Mouse (Mus musculus): ENCODE data around the gene Kirrel3.

DNA sequence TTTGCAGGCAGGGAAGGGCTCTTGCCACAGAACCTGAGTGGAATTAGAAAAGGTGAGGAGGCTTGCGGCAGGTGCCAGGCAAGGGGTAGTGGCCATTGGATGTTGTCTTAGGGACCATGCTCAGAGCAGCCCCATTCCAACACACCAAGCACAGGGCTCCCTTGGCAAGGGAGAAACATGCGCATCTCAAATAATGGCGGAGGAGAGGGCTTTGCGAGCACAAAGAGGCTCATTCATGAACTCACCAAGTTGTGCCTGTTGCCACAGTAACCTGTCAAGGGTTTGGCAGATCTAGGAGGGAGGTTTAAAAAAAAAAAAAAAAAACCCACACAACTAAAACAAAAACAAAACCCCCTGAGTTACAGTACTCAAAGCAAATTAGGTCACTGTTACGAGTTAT is 72.2 kb downstream of the Kirrel3 start:
- TF ChIP-seq CTCF (IDR thresholded peaks at IDR 0.05; ENCODE audit: low read depth, low read length) (no peak), POLR2A (IDR thresholded peaks at IDR 0.05; ENCODE audit: borderline replicate concordance, low read depth, low read length) (no peak)
